Mouse (Mus musculus) kidney, adult 8-10 months (tissue): ENCODE data around the gene Acsbg2.
A peak's percentile ranks its signal among the peaks of the same experiment; 100 is the strongest.

ENCODE experiments used
- DNase-seq, 2 experiments: peaks; one replicate each; pipeline ENCODE4 v3.0.0; 2022

Gene Acsbg2

DNA sequence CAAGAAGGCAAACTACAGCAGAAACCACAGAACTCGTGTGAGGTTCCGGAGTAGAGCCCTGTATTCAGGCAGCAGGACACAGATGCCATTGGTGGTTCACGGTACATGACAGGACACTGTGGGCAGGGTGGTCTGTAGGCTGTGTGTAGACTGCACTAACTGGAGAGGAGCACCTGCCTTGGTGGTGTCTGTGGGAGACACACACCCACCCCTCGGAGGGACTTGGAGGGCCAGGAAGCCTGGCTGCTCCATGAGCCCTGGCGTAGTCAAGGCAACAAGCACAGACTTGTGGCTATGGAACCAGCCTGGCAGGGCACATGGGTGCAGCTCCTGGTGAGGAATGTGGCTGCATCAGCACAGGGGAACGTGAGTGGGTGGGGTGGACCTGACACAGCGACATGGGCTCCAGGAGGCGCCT is 54.5 kb downstream of the Acsbg2 start:
- no peak for DNase-seq

DNA sequence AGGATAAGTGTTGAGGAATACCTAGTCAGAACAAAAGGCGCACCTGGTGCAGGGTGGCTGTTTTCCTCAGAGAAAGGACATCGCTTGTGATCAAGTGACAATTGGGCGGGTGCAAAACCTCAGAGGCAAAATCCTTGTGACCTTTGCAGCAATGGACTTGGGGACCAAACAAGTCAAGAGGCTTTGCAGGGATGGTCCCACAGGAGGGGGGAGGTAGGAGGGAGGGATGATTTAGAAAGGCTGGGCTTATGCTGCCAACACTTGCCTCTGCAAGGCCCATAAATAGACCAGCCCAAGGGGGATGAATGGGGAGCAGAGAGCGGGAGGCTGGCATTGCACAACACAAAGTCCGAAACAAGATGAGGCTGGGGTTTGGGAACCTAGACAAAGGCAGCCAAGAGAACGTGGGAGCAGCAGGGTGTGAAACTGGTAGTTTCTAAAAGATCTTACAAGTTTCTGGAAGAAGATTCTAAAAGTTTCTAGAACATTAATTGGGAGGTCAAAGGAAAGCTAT is 55.2 kb downstream of the Acsbg2 start:
- no peak for DNase-seq

DNA sequence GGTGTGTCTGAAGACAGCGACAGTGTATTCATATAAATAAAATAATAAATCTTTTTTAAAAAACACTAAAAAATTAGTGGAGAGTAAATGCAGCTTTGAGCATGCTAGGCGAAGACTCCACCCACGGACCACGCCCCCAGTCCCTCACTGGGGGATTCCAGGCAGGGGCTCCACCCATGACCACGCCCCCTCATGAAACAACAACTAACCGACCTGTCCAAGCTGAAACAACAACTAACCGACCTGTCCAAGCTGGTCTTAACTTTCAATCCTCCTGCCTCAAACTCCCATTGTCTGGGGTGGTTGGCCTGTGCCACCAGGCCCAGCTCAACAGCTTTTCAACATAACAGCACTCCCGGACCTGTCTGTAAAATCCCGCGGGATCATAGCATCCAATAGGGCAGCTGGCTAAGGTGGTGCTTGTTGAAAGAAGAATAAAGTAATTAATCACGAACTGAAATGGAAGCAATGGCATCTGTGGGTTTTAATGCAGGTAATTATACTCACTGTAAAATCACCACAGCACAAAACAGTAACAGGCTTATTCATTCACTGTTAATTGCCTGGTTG is 56.1 kb downstream of the Acsbg2 start:
- DNase-seq: peak in 1 of 2 experiments; percentile 20

- DNase-seq: no peak
Observed at GRCm38 (mm10) chr17:56815057-56815345, 59.2 kb downstream of the Acsbg2 start.

DNA sequence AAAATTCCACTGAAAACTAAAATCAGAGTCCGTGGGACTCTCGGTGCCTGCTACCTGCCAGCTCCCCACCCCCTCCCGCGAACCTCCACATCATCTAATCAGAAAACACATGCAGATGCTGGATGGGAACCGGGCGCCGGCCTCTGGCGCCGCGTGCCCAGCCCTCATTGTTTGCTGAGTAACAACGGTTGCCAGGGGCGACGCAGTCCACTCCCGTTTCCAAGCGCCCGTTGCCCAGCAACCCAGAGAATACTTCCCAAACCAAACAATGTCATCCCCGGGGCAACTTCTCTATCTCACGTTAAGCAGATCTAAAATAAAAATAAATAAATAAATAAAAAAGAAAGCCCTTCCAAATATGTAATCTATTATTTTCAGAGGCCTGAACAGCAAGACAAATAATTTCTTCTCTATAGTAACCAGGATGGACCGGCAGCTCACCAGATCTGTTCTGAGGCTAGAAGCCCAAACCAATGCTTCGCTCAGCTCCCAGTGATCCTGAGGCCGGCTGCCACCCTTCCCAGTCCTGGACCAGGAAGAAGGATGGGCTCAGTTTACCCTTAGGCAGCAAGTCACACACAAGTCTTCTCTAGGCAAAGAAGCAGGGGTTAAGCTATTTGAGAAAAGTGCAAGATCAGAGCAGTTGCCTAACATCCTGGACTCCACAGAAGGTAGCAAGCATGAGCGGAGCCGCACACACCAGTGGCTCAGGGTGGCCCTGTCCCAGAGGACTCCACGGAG is 59.8 kb downstream of the Acsbg2 start:
- peak; percentile 34 to 42 for DNase-seq

DNA sequence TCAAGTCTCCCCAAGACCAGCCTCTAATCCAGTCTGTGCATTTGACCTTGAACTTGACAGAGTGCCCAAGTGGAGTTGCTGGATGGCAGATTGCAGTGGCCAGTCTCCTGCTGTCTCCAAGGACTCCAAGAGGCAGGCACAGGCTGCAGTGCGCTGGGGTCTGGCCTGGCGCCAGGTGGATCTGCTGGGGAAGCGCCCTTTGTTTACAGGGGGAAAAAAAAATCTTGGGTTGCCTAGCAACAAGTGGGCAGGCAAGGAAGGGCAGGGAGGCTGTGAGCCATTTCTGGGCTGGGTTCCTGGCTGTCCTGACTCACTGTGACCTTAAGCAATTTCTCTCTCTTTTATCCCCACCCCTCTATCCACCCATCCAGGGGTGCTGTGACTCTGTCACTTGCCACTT is 64.0 kb downstream of the Acsbg2 start:
- DNase-seq: peak; percentile 69 to 84

GRCm38 (mm10) chr17:56808518-56808917 is 65.7 kb downstream of the Acsbg2 start:
- DNase-seq: peak; percentile 51 to 77

DNA sequence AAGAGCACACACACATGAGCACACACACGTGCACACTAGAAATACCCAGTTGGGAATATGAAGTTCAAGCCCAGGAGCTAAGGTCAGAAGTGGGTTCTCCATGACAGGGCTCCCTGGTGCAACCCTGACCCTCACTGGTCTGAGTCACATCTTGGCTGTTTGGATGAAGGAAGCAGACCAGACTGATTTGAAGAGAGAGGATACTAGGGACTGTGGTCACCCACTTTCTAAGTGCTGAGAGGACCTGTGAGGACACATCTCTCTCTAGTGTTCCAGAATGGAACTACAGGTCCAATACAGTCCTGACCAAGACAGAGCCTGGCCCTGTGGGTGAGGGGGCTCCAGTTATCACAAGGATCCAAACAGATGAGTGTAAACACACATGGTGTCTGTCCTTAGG is 68.5 kb downstream of the Acsbg2 start:
- DNase-seq: no peak

- no peak for DNase-seq
Observed at GRCm38 (mm10) chr17:56804952-56805351, 69.3 kb downstream of the Acsbg2 start.

- no peak for DNase-seq
Observed at GRCm38 (mm10) chr17:56802065-56802464, 72.2 kb downstream of the Acsbg2 start.

GRCm38 (mm10) chr17:56799276-56799675 is 75.0 kb downstream of the Acsbg2 start:
- no peak for DNase-seq

GRCm38 (mm10) chr17:56793614-56794319 is 80.5 kb downstream of the Acsbg2 start:
- no peak for DNase-seq
